Mouse (Mus musculus) forebrain, postnatal 0 days (tissue): ENCODE results near the gene Ankmy2. TPM values are rescaled to one million over a fixed set of nuclear protein-coding genes. Genes with fewer than 3 reads are reported as not detected.

Experiments used
- ATAC-seq: fragments of 200-750 bp; cut with Nextera tagmentation; 2 replicates; pipeline ENCODE4 v1.8.0; 2017; ENCODE audit warnings: mild to moderate bottlenecking, moderate library complexity
- DNase-seq: peaks from one replicate; pipeline ENCODE4 v3.0.0-alpha.2; 2015
- H3K27ac ChIP-seq: fragments of 300-500 bp; sonication (generic); 2 replicates; pipeline ENCODE4 v1.5.1; 2014; ENCODE audit warnings: low read depth, mild to moderate bottlenecking, antibody characterized with exemption, low read length, moderate library complexity, mixed read lengths
- H3K27me3 ChIP-seq: fragments of 300-500 bp; sonication (generic); 2 replicates; pipeline ENCODE4 v1.6.1; 2014; ENCODE audit warnings: mild to moderate bottlenecking, low read length, mixed read lengths; ENCODE audit not compliant: insufficient read depth
- H3K36me3 ChIP-seq: fragments of 300-500 bp; sonication (generic); 2 replicates; pipeline ENCODE4 v1.6.1; 2014; ENCODE audit warnings: mild to moderate bottlenecking, moderate library complexity; ENCODE audit not compliant: insufficient read depth
- H3K4me1 ChIP-seq: fragments of 300-500 bp; sonication (generic); 2 replicates; pipeline ENCODE4 v1.6.1; 2014; ENCODE audit warnings: antibody characterized with exemption; ENCODE audit not compliant: insufficient read depth
- H3K4me2 ChIP-seq: fragments of 300-500 bp; sonication (generic); 2 replicates; pipeline ENCODE4 v1.6.1; 2014; ENCODE audit warnings: low read depth, mild to moderate bottlenecking, moderate library complexity
- H3K4me3 ChIP-seq: fragments of 300-500 bp; sonication (generic); 2 replicates; pipeline ENCODE4 v1.5.1; 2014; ENCODE audit warnings: low read depth, low read length, mixed read lengths
- H3K9ac ChIP-seq: fragments of 300-500 bp; sonication (generic); 2 replicates; pipeline ENCODE4 v1.6.1; 2014; ENCODE audit warnings: mild to moderate bottlenecking
- H3K9me3 ChIP-seq: fragments of 300-500 bp; sonication (generic); 2 replicates; pipeline ENCODE4 v1.6.1; 2016; ENCODE audit warnings: low read length
- CTCF ChIP-seq: sonication (generic); IDR thresholded peaks from 2 replicates; pipeline ENCODE4 v1.5.1; 2016; ENCODE audit warnings: antibody characterized with exemption, control low read depth, low read depth
- WGBS: fragments of 180-500 bp; shearing (Covaris S2); extraction: QIAGEN DNeasy Blood & Tissue Kit; methylation state at CpG from one replicate; pipeline ENCODE4 v1.1.7; 2014; 5-methylcytosine and 5-hydroxymethylcytosine counted together
- polyA plus RNA-seq: library from polyadenylated mRNA; unstranded; fragments of >200 nt; fragmentation: Nextera tagmentation; extraction: Ambion mirVana; gene quantifications from 2 replicates; pipeline ENCODE4 v1.2.1, GENCODE M21; 2015
- total RNA-seq: library from RNA; depleted of rRNA; stranded (reverse); fragments of >200 nt; gene quantifications from 2 replicates; pipeline ENCODE4 v1.2.3, GENCODE M21; 2014; rRNA removed

Ankmy2 gene
- 77.7 and 80.0 TPM in 2 replicates for total RNA-seq
- polyA plus RNA-seq: 65.3 and 78.6 TPM in 2 replicates

GRCm38 (mm10) chr12:36156637-36157303 is at the start of gene Ankmy2:
Gene Ankmy2, plus strand, starts transcription at chr12:36157114.
- TF ChIP-seq CTCF: peak; percentile 19; the same call in 1 of the 2 replicates
- Histone ChIP-seq H3K4me2 (peak within 1 kb of the TSS; percentile 77), H3K36me3 (no peaks in the 10 kb centered on the region), H3K4me1 (peaks cover 13% of the 10 kb centered on the region; the same call in 1 of the 2 replicates), H3K9me3 (no peaks in the 10 kb centered on the region), H3K4me3 (peak within 1 kb of the TSS; percentile 79), H3K9ac (peak within 1 kb of the TSS; percentile 85), H3K27ac (peak within 1 kb of the TSS; percentile 91), H3K27me3 (no peaks in the 10 kb centered on the region)
- peak; percentile 97 for ATAC-seq
- under 1% methylated on average over 42 of the region's 42 CpGs for WGBS
- peak; percentile 97 for DNase-seq

DNA sequence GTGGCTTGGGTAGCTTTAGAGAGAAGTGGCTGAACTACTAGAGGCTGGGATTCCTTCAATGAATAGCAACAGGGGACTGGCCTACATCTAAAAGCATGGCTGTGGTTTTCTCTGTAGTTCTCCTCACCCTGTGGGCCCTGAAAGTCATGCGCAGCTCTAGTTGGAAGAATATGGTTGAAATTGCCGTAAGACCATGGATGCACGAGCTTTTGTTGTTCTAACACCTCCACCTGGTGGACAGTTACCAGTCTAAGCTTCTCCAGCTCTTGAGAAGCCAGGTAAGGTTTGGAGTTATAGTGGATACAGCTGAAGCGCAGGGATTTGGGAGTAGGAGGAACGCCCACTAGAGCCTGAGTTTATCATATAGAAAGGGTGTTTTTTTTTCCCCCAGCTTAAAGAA is 48.5 kb upstream of the Ankmy2 start:
- Histone ChIP-seq H3K4me2 (no peak overlapping the region), H3K36me3 (peaks cover 65% of the 10 kb centered on the region), H3K4me3 (no peak overlapping the region), H3K9ac (no peak overlapping the region), H3K9me3 (no peaks in the 10 kb centered on the region), H3K4me1 (no peaks in the 10 kb centered on the region), H3K27me3 (no peaks in the 10 kb centered on the region), H3K27ac (no peak overlapping the region)
- WGBS: 95% methylated on average over 5 of the region's 5 CpGs
- peak; percentile 45 for TF ChIP-seq CTCF
- DNase-seq (peak; percentile 22), ATAC-seq (no peak)

- ATAC-seq: peak; percentile 82
- Histone ChIP-seq H3K9ac (no peak overlapping the region), H3K27ac (no peak overlapping the region; the same call in 1 of the 2 replicates), H3K4me1 (no peaks in the 10 kb centered on the region), H3K36me3 (peaks cover 76% of the 10 kb centered on the region), H3K4me2 (no peak overlapping the region), H3K27me3 (no peaks in the 10 kb centered on the region), H3K9me3 (no peaks in the 10 kb centered on the region), H3K4me3 (no peak overlapping the region)
- peak; percentile 61 for DNase-seq
- no peak for TF ChIP-seq CTCF
- 61% methylated on average over 5 of the region's 5 CpGs for WGBS
Observed at GRCm38 (mm10) chr12:36110457-36110856, 46.5 kb upstream of the Ankmy2 start.

DNA sequence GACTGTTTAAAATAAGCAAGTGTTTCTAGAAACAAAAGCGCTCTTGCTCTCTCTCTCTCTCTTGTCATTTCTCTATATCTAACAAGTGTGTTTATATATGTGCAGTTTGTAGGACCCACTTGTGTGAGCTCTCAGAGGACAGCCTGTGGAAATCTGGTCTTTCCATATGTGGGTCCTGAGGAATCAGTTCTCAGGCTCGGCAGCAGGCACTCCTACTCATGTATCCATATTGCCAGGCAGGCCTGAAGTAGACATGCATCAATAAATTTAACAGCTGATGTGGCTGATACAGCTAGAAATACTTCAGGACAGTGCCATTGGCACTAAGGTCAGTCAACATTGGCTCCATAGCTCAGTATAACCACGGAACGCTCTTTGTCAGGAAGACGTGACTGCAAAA is 45.8 kb upstream of the Ankmy2 start:
- H3K36me3 ChIP-seq: peaks cover 79% of the 10 kb centered on the region
- no peak overlapping the region for H3K9ac ChIP-seq
- 71% methylated on average over 5 of the region's 5 CpGs for WGBS
- no peaks in the 10 kb centered on the region for H3K4me1 ChIP-seq
- no peak overlapping the region for H3K4me3 ChIP-seq
- H3K4me2 ChIP-seq: no peak overlapping the region
- DNase-seq: no peak
- H3K9me3 ChIP-seq: no peaks in the 10 kb centered on the region
- no peaks in the 10 kb centered on the region for H3K27me3 ChIP-seq
- no peak for TF ChIP-seq CTCF
- ATAC-seq: peak; percentile 47; the same call in 1 of the 2 replicates
- no peak overlapping the region for H3K27ac ChIP-seq

DNA sequence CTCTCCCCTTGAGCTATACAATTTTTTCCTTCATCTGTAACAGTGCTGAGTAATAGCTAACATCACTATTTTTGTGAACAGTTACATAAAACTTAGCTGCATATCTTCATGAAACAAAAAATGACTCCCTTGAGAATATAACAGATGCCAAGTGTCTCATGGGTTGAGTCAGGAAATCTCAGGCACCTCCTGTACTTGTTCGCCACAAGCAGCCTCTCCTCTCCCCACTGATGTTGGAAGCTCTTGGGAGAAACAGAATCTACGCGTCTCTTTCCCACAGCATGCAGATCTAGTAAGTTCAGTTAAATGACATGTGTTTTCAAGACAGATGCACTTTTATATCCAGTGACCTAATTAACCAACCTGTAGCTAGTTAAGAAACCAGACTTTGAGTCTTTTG is 44.8 kb upstream of the Ankmy2 start:
- no peak overlapping the region for H3K4me3 ChIP-seq
- H3K27ac ChIP-seq: no peak overlapping the region
- ATAC-seq (no peak), DNase-seq (no peak)
- no peaks in the 10 kb centered on the region for H3K4me1 ChIP-seq
- no peaks in the 10 kb centered on the region for H3K9me3 ChIP-seq
- no peak overlapping the region for H3K4me2 ChIP-seq
- WGBS: 81% methylated on average over 3 of the region's 3 CpGs
- H3K36me3 ChIP-seq: peaks cover 81% of the 10 kb centered on the region
- H3K27me3 ChIP-seq: no peaks in the 10 kb centered on the region
- TF ChIP-seq CTCF: no peak
- no peak overlapping the region for H3K9ac ChIP-seq

GRCm38 (mm10) chr12:36117161-36117560 is 39.8 kb upstream of the Ankmy2 start:
- peaks cover 66% of the 10 kb centered on the region for H3K36me3 ChIP-seq
- ATAC-seq: no peak

DNA sequence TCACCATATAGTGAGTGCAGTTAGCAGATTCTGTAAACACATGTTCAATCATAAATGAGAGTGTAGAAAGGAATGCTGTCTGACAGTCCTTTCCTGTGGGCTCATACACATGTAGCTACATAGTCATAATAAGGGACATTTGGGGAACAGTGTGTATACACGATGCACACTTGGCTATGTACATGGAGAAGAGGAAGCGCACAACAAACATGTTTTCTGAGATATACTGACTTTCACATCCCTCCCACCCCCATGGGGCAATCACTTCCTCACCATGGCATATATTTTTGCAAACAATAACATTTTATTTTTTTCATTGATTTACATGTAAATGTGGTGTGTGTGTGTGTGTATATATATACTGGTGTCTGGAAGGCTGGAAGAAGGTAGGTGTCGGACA is 37.7 kb upstream of the Ankmy2 start:
- 97% methylated on average over 3 of the region's 3 CpGs for whole genome bisulfite sequencing
- Histone ChIP-seq H3K4me3 (no peak overlapping the region), H3K9ac (no peak overlapping the region), H3K27ac (no peak overlapping the region), H3K27me3 (no peaks in the 10 kb centered on the region), H3K9me3 (no peaks in the 10 kb centered on the region), H3K4me1 (no peaks in the 10 kb centered on the region), H3K36me3 (peaks cover 67% of the 10 kb centered on the region), H3K4me2 (no peak overlapping the region)
- ATAC-seq (no peak), DNase-seq (no peak)
- no peak for TF ChIP-seq CTCF

More at GRCm38 (mm10) chr12:36117161-36117560, 39.8 kb upstream of the Ankmy2 start:
- Histone ChIP-seq H3K9me3 (no peaks in the 10 kb centered on the region), H3K27ac (no peak overlapping the region), H3K4me1 (no peaks in the 10 kb centered on the region), H3K4me2 (no peak overlapping the region), H3K27me3 (no peaks in the 10 kb centered on the region), H3K4me3 (no peak overlapping the region), H3K9ac (no peak overlapping the region)
- whole genome bisulfite sequencing: 95% methylated on average over 6 of the region's 6 CpGs
- DNase-seq: no peak
- no peak for TF ChIP-seq CTCF
